Mouse (Mus musculus): ENCODE data around the gene Dock9. TPM values are rescaled to one million over a fixed set of nuclear protein-coding genes. Genes with fewer than 3 reads are reported as not detected.

Gene Dock9
- polyA plus RNA-seq, 1 experiment: 68.4 TPM

- no peak for TF ChIP-seq CTCF (IDR thresholded peaks at IDR 0.05; ENCODE audit: extremely low read depth, insufficient read depth, low read length)
- H3K4me3 ChIP-seq (ENCODE audit: insufficient read depth, low read length): no peak overlapping the region
- H3K27ac ChIP-seq (ENCODE audit: insufficient read depth, low read length): no peak overlapping the region
- no peaks in the 10 kb centered on the region for H3K4me1 ChIP-seq (ENCODE audit: control insufficient read depth, insufficient read depth, low read length)
These were observed 303.4 kb downstream of the Dock9 start for GRCm38 (mm10) chr14:121494238-121494637.

DNA sequence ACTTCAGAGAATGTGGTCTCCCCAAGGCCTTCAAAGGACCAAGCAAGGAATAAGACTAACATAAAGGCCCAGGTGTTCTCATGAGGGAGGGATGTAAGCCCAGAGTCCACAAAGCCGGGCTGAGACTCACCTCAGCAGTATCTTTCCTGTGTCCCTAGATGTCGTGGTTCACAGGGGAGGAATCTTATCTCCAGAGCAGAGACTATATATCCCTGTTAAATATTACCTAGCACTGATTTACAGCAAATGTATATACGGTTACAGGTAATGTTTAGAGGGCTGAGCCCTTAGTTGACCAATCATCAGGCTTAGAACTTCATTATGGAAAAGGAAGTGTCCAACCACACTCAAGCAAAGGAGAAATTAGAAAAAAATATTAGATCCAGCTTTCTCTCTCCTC lies 303.9 kb downstream of the Dock9 start:
- Histone ChIP-seq H3K4me1 (ENCODE audit: control insufficient read depth, insufficient read depth, low read length) (no peaks in the 10 kb centered on the region), H3K4me3 (ENCODE audit: insufficient read depth, low read length) (no peak overlapping the region), H3K27ac (ENCODE audit: insufficient read depth, low read length) (no peak overlapping the region)
- no peak for TF ChIP-seq CTCF (IDR thresholded peaks at IDR 0.05; ENCODE audit: extremely low read depth, insufficient read depth, low read length)
- TF ChIP-seq POLR2A (IDR thresholded peaks at IDR 0.05; ENCODE audit: extremely low read depth, insufficient read depth, low read length): no peak

GRCm38 (mm10) chr14:121492328-121492727 lies 305.3 kb downstream of the Dock9 start:
- no peak for TF ChIP-seq CTCF (IDR thresholded peaks at IDR 0.05; ENCODE audit: extremely low read depth, insufficient read depth, low read length)
- no peak overlapping the region for H3K27ac ChIP-seq (ENCODE audit: insufficient read depth, low read length)
- no peaks in the 10 kb centered on the region for H3K4me1 ChIP-seq (ENCODE audit: control insufficient read depth, insufficient read depth, low read length)
- no peak overlapping the region for H3K4me3 ChIP-seq (ENCODE audit: insufficient read depth, low read length)

Other genes with a start within 250 kb of the Dock9 start
- gene Ubac2, start 80.8 kb upstream of the Dock9 start, polyA plus RNA-seq (2012; rRNA removed): 41.5 and 41.8 TPM in 2 replicates
- 0.06 TPM in 1 of 2 replicates, not detected in the other for gene Gpr18, start 117.9 kb upstream of the Dock9 start, polyA plus RNA-seq (2012; rRNA removed)
- gene Gpr183, start 167.4 kb upstream of the Dock9 start, polyA plus RNA-seq (2012; rRNA removed): 1.6 and 1.9 TPM in 2 replicates
- 0.31 TPM in 1 of 2 replicates, not detected in the other for gene Timm8a2, start 236.8 kb upstream of the Dock9 start, polyA plus RNA-seq (2012; rRNA removed)

All from cortical plate, adult 2 months (tissue).